Mouse (Mus musculus): Measurements from ENCODE around the gene Abce1. TPM values are rescaled to one million over a fixed set of nuclear protein-coding genes. Genes with fewer than 3 reads are reported as not detected.
A peak's percentile ranks its signal among the peaks of the same experiment; 100 is the strongest.

Abce1 gene
- total and polyA plus RNA-seq, 3 experiments: 123 to 306 (median 202) TPM

DNA sequence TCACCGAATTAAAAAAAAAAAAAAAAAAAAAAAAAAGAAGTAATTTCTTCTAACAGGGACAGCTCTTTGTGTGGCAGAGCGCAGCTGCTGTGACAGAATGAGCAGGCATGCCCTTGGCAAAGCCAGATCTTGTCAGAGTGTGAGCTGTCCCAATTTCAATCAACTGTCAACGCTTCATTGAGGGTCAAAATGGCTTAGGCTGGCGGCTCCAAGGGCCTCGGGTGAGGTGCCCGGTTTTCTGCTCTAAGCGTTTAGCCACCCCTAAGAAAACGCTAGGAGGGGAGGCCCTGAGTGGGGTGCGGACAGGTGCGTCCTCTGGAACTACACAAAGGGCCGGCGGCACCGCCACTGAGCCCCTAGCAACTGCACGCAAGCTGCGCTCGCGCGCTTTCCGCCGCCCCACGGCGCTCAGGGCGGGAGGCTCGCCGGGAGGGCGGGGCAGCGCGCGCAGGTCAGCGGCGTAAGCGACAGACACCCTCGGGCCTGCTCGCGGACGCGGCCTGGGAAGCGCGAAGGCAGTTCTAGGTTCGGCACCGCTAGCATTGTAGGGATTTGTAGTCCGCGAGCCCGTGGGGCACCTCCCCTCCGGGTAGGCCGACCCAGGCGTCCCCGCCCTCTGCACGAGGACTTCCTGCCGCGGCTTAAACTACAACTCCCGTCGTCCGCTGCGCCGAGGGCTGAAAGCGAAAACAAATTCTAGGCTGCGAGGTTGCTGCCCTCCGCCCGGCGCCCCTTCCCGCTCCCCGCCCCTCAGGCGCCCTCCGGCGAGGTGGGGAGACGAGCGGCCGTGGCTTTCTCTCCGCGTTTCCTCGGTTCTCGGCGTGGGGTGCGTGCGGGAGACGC, 72.6 kb downstream of the Abce1 start:
- dilution Hi-C loops (cut with MboI; ENCODE audit: extremely low pct_ligation_motif_present, extremely low pct_unique_long_range_greater_than_20kb, low sequenced_read_pairs): no loop called here
- TF ChIP-seq ZKSCAN1 (IDR thresholded peaks at IDR 0.05; ENCODE audit: borderline replicate concordance, low read depth, low read length) (no peak), ELF1 (IDR thresholded peaks at IDR 0.05; ENCODE audit: low read depth, low read length) (peak; percentile 93), GABPA (IDR thresholded peaks at IDR 0.05; ENCODE audit: insufficient replicate concordance, low read depth, low read length) (peak; percentile 46; the same call in 1 of the 2 replicates), POLR2A (IDR thresholded peaks at IDR 0.05; ENCODE audit: low read depth, low read length) (peak; percentile 92), BHLHE40 (IDR thresholded peaks at IDR 0.05; ENCODE audit: low read depth, low read length) (peak; percentile 54; the same call in 1 of the 2 replicates), NRF1 (IDR thresholded peaks at IDR 0.05; ENCODE audit: low read depth, low read length) (peak; percentile 79), POLR2AphosphoS2 (IDR thresholded peaks at IDR 0.05; ENCODE audit: low read depth, low read length) (peak; percentile 18; the same call in 1 of the 2 replicates), IRF4 (IDR thresholded peaks at IDR 0.05; ENCODE audit: low read depth, low read length) (peak; percentile 38; the same call in 1 of the 2 replicates), RCOR1 (conservative IDR thresholded peaks at IDR 0.05; ENCODE audit: low read depth, low read length) (no peak), JUND (conservative IDR thresholded peaks at IDR 0.05; ENCODE audit: low read depth, low read length) (no peak), MYC (IDR thresholded peaks at IDR 0.05; ENCODE audit: low read depth, low read length) (peak; percentile 70; the same call in 1 of the 2 replicates), MAFK (IDR thresholded peaks at IDR 0.05; ENCODE audit: insufficient replicate concordance, low read length) (no peak), HCFC1 (IDR thresholded peaks at IDR 0.05; ENCODE audit: low read depth, low read length) (peak; percentile 95), PAX5 (IDR thresholded peaks at IDR 0.05; ENCODE audit: low read length) (no peak), SIN3A (IDR thresholded peaks at IDR 0.05; ENCODE audit: low read length) (peak; percentile 59), EP300 (IDR thresholded peaks at IDR 0.05; ENCODE audit: low read length) (no peak), MAX (IDR thresholded peaks at IDR 0.05; ENCODE audit: low read length) (0 out of 2 replicates have a peak, but pooled peaks have one; percentile 10), KAT2A (IDR thresholded peaks at IDR 0.05; ENCODE audit: insufficient replicate concordance, low read length) (peak; percentile 95; the same call in 1 of the 2 replicates), E2F4 (IDR thresholded peaks at IDR 0.05; ENCODE audit: insufficient replicate concordance, low read depth, low read length) (peak; percentile 76; the same call in 1 of the 2 replicates), NELFE (IDR thresholded peaks at IDR 0.05; ENCODE audit: low read depth, low read length) (peak; percentile 68), ZNF384 (IDR thresholded peaks at IDR 0.05; ENCODE audit: low read depth, low read length) (peak; percentile 86), CHD2 (IDR thresholded peaks at IDR 0.05; ENCODE audit: low read length) (peak; percentile 51), USF2 (conservative IDR thresholded peaks at IDR 0.05; ENCODE audit: low read depth, low read length) (no peak), MXI1 (IDR thresholded peaks at IDR 0.05; ENCODE audit: low read depth, low read length) (peak; percentile 53), ZMIZ1 (IDR thresholded peaks at IDR 0.05; ENCODE audit: low read depth, low read length) (peak; percentile 31; the same call in 1 of the 2 replicates), RAD21 (IDR thresholded peaks at IDR 0.05; ENCODE audit: low read depth, low read length) (no peak), MAZ (IDR thresholded peaks at IDR 0.05; ENCODE audit: low read depth, low read length) (peak; percentile 65), TBP (conservative IDR thresholded peaks at IDR 0.05; ENCODE audit: low read depth, low read length) (peak; percentile 61), TCF12 (IDR thresholded peaks at IDR 0.05; ENCODE audit: low read depth, low read length) (peak; percentile 62; the same call in 1 of the 2 replicates), MEF2A (IDR thresholded peaks at IDR 0.05; ENCODE audit: borderline replicate concordance, low read depth, low read length) (no peak; the same call in 1 of the 2 replicates), ETS1 (conservative IDR thresholded peaks at IDR 0.05; ENCODE audit: low read depth, low read length) (0 out of 2 replicates have a peak, but pooled peaks have one; percentile 11)

More for the DNA sequence above, 72.6 kb downstream of the Abce1 start:
- Histone ChIP-seq H3K27me3 (replicated peaks) (no peaks in the 10 kb centered on the region), H3K4me1 (ENCODE audit: control insufficient read depth in 1 of 2, insufficient read depth in 2 of 2) (peaks cover 8 to 24% of the 10 kb centered on the region in 2 experiments), H3K4me3 (replicated peaks in 1 of 3; ENCODE audit: low read depth in 2 of 3, low read length in 2 of 3, poor library complexity in 1 of 3) (peak overlapping the region; percentile 93 to 97 (median 97)), H3K27ac (ENCODE audit: insufficient read depth, low read depth) (peak overlapping the region; percentile 67), H3K36me3 (replicated peaks in 1 of 2; ENCODE audit: control insufficient read depth in 1 of 2, insufficient read depth in 1 of 2, low read length in 1 of 2) (peaks cover 6 to 12% of the 10 kb centered on the region in 2 experiments), H3K9ac (ENCODE audit: insufficient read depth, low read depth) (peak overlapping the region; percentile 90), H3K79me2 (replicated peaks; ENCODE audit: control insufficient read depth, extremely low read depth, insufficient read depth, poor library complexity, severe bottlenecking) (peaks cover 42% of the 10 kb centered on the region), H3K9me3 (replicated peaks; ENCODE audit: low read length) (no peaks in the 10 kb centered on the region), H3K4me2 (ENCODE audit: insufficient read depth, low read depth, poor library complexity, severe bottlenecking) (peak overlapping the region; percentile 85)
- DNase-seq (ENCODE audit: extremely low read depth): peak; percentile 97
- in situ Hi-C loops (cut with MboI; ENCODE audit: low pct_ligation_motif_present, low pct_unique_long_range_greater_than_20kb, low sequenced_read_pairs): no loop called here

All from CH12.LX (cell line).